Mouse (Mus musculus): ENCODE measurements around the gene Emsy. TPM values are rescaled to one million over a fixed set of nuclear protein-coding genes. Genes with fewer than 3 reads are reported as not detected.

Emsy gene
- total and polyA plus RNA-seq, 2 experiments from 2014 or later = 25.8 to 43.0 TPM

- Histone ChIP-seq H3K27ac (ENCODE audit: low read depth, low read length) (no peak overlapping the region), H3K36me3 (ENCODE audit: insufficient read depth, low read length) (peaks cover 23% of the 10 kb centered on the region), H3K4me2 (ENCODE audit: low read depth, low read length, poor library complexity, severe bottlenecking) (no peak overlapping the region), H3K9me3 (ENCODE audit: low read length) (no peaks in the 10 kb centered on the region), H3K27me3 (ENCODE audit: insufficient read depth, low read length) (no peaks in the 10 kb centered on the region), H3K9ac (replicated peaks; ENCODE audit: low read length, poor library complexity, severe bottlenecking) (no peak overlapping the region), H3K4me1 (ENCODE audit: insufficient read depth, low read length) (no peaks in the 10 kb centered on the region), H3K4me3 (ENCODE audit: low read depth, low read length) (no peak overlapping the region)
- ATAC-seq (ENCODE audit: low FRiP score) (no peak), DNase-seq (ENCODE audit: low spot score) (no peak)
- WGBS = 85% methylated on average over 8 of the region's 8 CpGs
- no peak for TF ChIP-seq CTCF (IDR thresholded peaks at IDR 0.05)
These were observed 59.2 kb downstream of the Emsy start for GRCm38 (mm10) chr7:98597402-98597801.

- peaks cover 28% of the 10 kb centered on the region for H3K36me3 ChIP-seq (ENCODE audit: insufficient read depth, low read length)
- 97% methylated on average over 4 of the region's 4 CpGs for WGBS
- no peak overlapping the region for H3K9ac ChIP-seq (replicated peaks; ENCODE audit: low read length, poor library complexity, severe bottlenecking)
- ATAC-seq (ENCODE audit: low FRiP score) = no peak
- no peak overlapping the region for H3K4me2 ChIP-seq (ENCODE audit: low read depth, low read length, poor library complexity, severe bottlenecking)
- no peak for TF ChIP-seq CTCF (IDR thresholded peaks at IDR 0.05)
- H3K4me3 ChIP-seq (ENCODE audit: low read depth, low read length) = no peak overlapping the region
- DNase-seq (ENCODE audit: low spot score) = no peak
- no peaks in the 10 kb centered on the region for H3K27me3 ChIP-seq (ENCODE audit: insufficient read depth, low read length)
- no peaks in the 10 kb centered on the region for H3K9me3 ChIP-seq (ENCODE audit: low read length)
- H3K27ac ChIP-seq (ENCODE audit: low read depth, low read length) = no peak overlapping the region
- no peaks in the 10 kb centered on the region for H3K4me1 ChIP-seq (ENCODE audit: insufficient read depth, low read length)
These were observed 61.9 kb downstream of the Emsy start for GRCm38 (mm10) chr7:98594731-98595130.

GRCm38 (mm10) chr7:98593276-98593675, 63.3 kb downstream of the Emsy start:
- 81% methylated on average over 6 of the region's 6 CpGs for WGBS
- Histone ChIP-seq H3K4me1 (ENCODE audit: insufficient read depth, low read length) (no peaks in the 10 kb centered on the region), H3K4me3 (ENCODE audit: low read depth, low read length) (no peak overlapping the region), H3K9ac (replicated peaks; ENCODE audit: low read length, poor library complexity, severe bottlenecking) (no peak overlapping the region), H3K27me3 (ENCODE audit: insufficient read depth, low read length) (no peaks in the 10 kb centered on the region), H3K27ac (ENCODE audit: low read depth, low read length) (no peak overlapping the region), H3K4me2 (ENCODE audit: low read depth, low read length, poor library complexity, severe bottlenecking) (no peak overlapping the region), H3K36me3 (ENCODE audit: insufficient read depth, low read length) (peaks cover 28% of the 10 kb centered on the region), H3K9me3 (ENCODE audit: low read length) (no peaks in the 10 kb centered on the region)
- no peak for ATAC-seq (ENCODE audit: low FRiP score)
- DNase-seq (ENCODE audit: low spot score) = no peak
- TF ChIP-seq CTCF (IDR thresholded peaks at IDR 0.05) = no peak

- 72% methylated on average over 3 of the region's 3 CpGs for WGBS
- ATAC-seq (ENCODE audit: low FRiP score) (no peak), DNase-seq (ENCODE audit: low spot score) (peak; percentile 58)
- Histone ChIP-seq H3K36me3 (ENCODE audit: insufficient read depth, low read length) (peaks cover 19% of the 10 kb centered on the region), H3K27ac (ENCODE audit: low read depth, low read length) (no peak overlapping the region), H3K9me3 (ENCODE audit: low read length) (no peaks in the 10 kb centered on the region), H3K4me2 (ENCODE audit: low read depth, low read length, poor library complexity, severe bottlenecking) (no peak overlapping the region), H3K4me1 (ENCODE audit: insufficient read depth, low read length) (no peaks in the 10 kb centered on the region), H3K9ac (replicated peaks; ENCODE audit: low read length, poor library complexity, severe bottlenecking) (no peak overlapping the region), H3K4me3 (ENCODE audit: low read depth, low read length) (no peak overlapping the region), H3K27me3 (ENCODE audit: insufficient read depth, low read length) (no peaks in the 10 kb centered on the region)
- peak; percentile 70 for TF ChIP-seq CTCF (IDR thresholded peaks at IDR 0.05)
These were observed 67.6 kb downstream of the Emsy start for GRCm38 (mm10) chr7:98589028-98589427.

GRCm38 (mm10) chr7:98586313-98586712, 70.3 kb downstream of the Emsy start:
- no peak overlapping the region for H3K9ac ChIP-seq (replicated peaks; ENCODE audit: low read length, poor library complexity, severe bottlenecking)
- 83% methylated on average over 3 of the region's 3 CpGs for WGBS
- TF ChIP-seq CTCF (IDR thresholded peaks at IDR 0.05) = no peak
- no peaks in the 10 kb centered on the region for H3K9me3 ChIP-seq (ENCODE audit: low read length)
- H3K4me1 ChIP-seq (ENCODE audit: insufficient read depth, low read length) = no peaks in the 10 kb centered on the region
- peaks cover 12% of the 10 kb centered on the region; the same call in 1 of the 2 replicates for H3K36me3 ChIP-seq (ENCODE audit: insufficient read depth, low read length)
- no peak overlapping the region for H3K4me3 ChIP-seq (ENCODE audit: low read depth, low read length)
- no peak overlapping the region for H3K4me2 ChIP-seq (ENCODE audit: low read depth, low read length, poor library complexity, severe bottlenecking)
- no peak overlapping the region for H3K27ac ChIP-seq (ENCODE audit: low read depth, low read length)
- no peak for ATAC-seq (ENCODE audit: low FRiP score)
- no peak for DNase-seq (ENCODE audit: low spot score)
- H3K27me3 ChIP-seq (ENCODE audit: insufficient read depth, low read length) = no peaks in the 10 kb centered on the region

GRCm38 (mm10) chr7:98584555-98584954, 72.0 kb downstream of the Emsy start:
- H3K27me3 ChIP-seq (ENCODE audit: insufficient read depth, low read length) = no peaks in the 10 kb centered on the region
- 70% methylated on average over 2 of the region's 3 CpGs for WGBS
- no peak for ATAC-seq (ENCODE audit: low FRiP score)
- H3K36me3 ChIP-seq (ENCODE audit: insufficient read depth, low read length) = peaks cover 6% of the 10 kb centered on the region; the same call in 1 of the 2 replicates
- no peak for TF ChIP-seq CTCF (IDR thresholded peaks at IDR 0.05)
- no peak for DNase-seq (ENCODE audit: low spot score)
- H3K9me3 ChIP-seq (ENCODE audit: low read length) = no peaks in the 10 kb centered on the region
- no peaks in the 10 kb centered on the region for H3K4me1 ChIP-seq (ENCODE audit: insufficient read depth, low read length)
- no peak overlapping the region for H3K4me3 ChIP-seq (ENCODE audit: low read depth, low read length)
- H3K4me2 ChIP-seq (ENCODE audit: low read depth, low read length, poor library complexity, severe bottlenecking) = no peak overlapping the region
- no peak overlapping the region for H3K27ac ChIP-seq (ENCODE audit: low read depth, low read length)
- no peak overlapping the region for H3K9ac ChIP-seq (replicated peaks; ENCODE audit: low read length, poor library complexity, severe bottlenecking)
